Mouse (Mus musculus) heart, adult 18-20 months (tissue): ENCODE measurements around the gene Etfbkmt. TPM values are rescaled to one million over a fixed set of nuclear protein-coding genes. Genes with fewer than 3 reads are reported as not detected.
A peak's percentile ranks its signal among the peaks of the same experiment; 100 is the strongest.
"Not testable (repeated sequence)": the region's sequence is repeated elsewhere in the genome, so short reads cannot be mapped to it uniquely, and the experiment has no call there.

Experiments used
- DNase-seq, 2 experiments: peaks; one replicate each; pipeline ENCODE4 v3.0.0; 2021 to 2022; ENCODE audit warnings: mixed read lengths in 1 of 2
- long read RNA-seq, 2 experiments: library from polyadenylated mRNA; stranded (forward); transcript quantifications; one replicate each; pipeline ENCODE4 v2.0.0; 2021
- total RNA-seq, 2 experiments: library from RNA; stranded (reverse); gene quantifications; 2 replicates each; pipeline ENCODE4 v1.2.3; 2021

The Etfbkmt gene
- total RNA-seq: 10 to 100 TPM; 21.6 to 27.4 TPM
- long read RNA-seq, experiment 1, partial matches to known transcripts: 0 of 4 reads
- long read RNA-seq, experiment 1, other reads (novel, unspliced or antisense): 2 of 4 reads
- long read RNA-seq, experiment 2, partial matches to known transcripts: 0 of 6 reads
- long read RNA-seq, experiment 2, other reads (novel, unspliced or antisense): 3 of 6 reads

GRCm38 (mm10) chr6:149139471-149139870 is at the start of gene Etfbkmt:
Etfbkmt (plus strand) TSS chr6:149139849.
- no peak for DNase-seq

- DNase-seq: no peak
These were observed 47.2 kb upstream of the Etfbkmt start for GRCm38 (mm10) chr6:149092406-149092805.

GRCm38 (mm10) chr6:149093465-149093864 is 46.2 kb upstream of the Etfbkmt start:
- DNase-seq: peak; percentile 45 to 68

- no peak for DNase-seq
These were observed 45.1 kb upstream of the Etfbkmt start for GRCm38 (mm10) chr6:149094555-149094954.

GRCm38 (mm10) chr6:149095389-149095788 is 44.3 kb upstream of the Etfbkmt start:
- DNase-seq: peak; percentile 12 to 43

GRCm38 (mm10) chr6:149096233-149096632 is 43.4 kb upstream of the Etfbkmt start:
- no peak for DNase-seq

GRCm38 (mm10) chr6:149097276-149097675 is 42.4 kb upstream of the Etfbkmt start:
- no peak for DNase-seq

- DNase-seq: no peak
These were observed 40.7 kb upstream of the Etfbkmt start for GRCm38 (mm10) chr6:149098993-149099392.

- peak; percentile 54 to 81 for DNase-seq
These were observed 39.2 kb upstream of the Etfbkmt start for GRCm38 (mm10) chr6:149100174-149101075.

- peak; percentile 89 to 90 for DNase-seq
These were observed 38.3 kb upstream of the Etfbkmt start, which contains the start of gene Dennd5b for GRCm38 (mm10) chr6:149101076-149101942. Dennd5b (minus strand) TSS chr6:149101680.

GRCm38 (mm10) chr6:149101943-149102243 is 37.8 kb upstream of the Etfbkmt start:
- DNase-seq: no peak

- DNase-seq: no peak
These were observed 36.2 kb upstream of the Etfbkmt start for GRCm38 (mm10) chr6:149103451-149103850.

GRCm38 (mm10) chr6:149107615-149108014 is 32.0 kb upstream of the Etfbkmt start:
- no peak for DNase-seq

- no peak for DNase-seq
These were observed 30.7 kb upstream of the Etfbkmt start for GRCm38 (mm10) chr6:149108909-149109308.

GRCm38 (mm10) chr6:149116992-149117391 is 22.7 kb upstream of the Etfbkmt start:
- no peak for DNase-seq

GRCm38 (mm10) chr6:149118935-149119334 is 20.7 kb upstream of the Etfbkmt start:
- peak; percentile 69 to 78 for DNase-seq

- peak; percentile 70 to 88 for DNase-seq
These were observed 19.8 kb upstream of the Etfbkmt start for GRCm38 (mm10) chr6:149119853-149120252.

GRCm38 (mm10) chr6:149123042-149123441 is 16.6 kb upstream of the Etfbkmt start:
- DNase-seq: no peak

GRCm38 (mm10) chr6:149126675-149127074 is 13.0 kb upstream of the Etfbkmt start:
- peak; percentile 52 to 73 for DNase-seq

GRCm38 (mm10) chr6:149129870-149130269 is 9.8 kb upstream of the Etfbkmt start, which contains the start of gene Gm10203:
Gm10203 (plus strand) TSS chr6:149130170.
- not testable (repeated sequence) for DNase-seq

- no peak for DNase-seq
These were observed 8.5 kb upstream of the Etfbkmt start for GRCm38 (mm10) chr6:149131111-149131510.

GRCm38 (mm10) chr6:149132311-149133077 is 7.2 kb upstream of the Etfbkmt start:
- peak; percentile 39 to 67 for DNase-seq
